Mouse (Mus musculus) brain, embryonic 14.5 days (tissue): ENCODE measurements around the gene Nhp2.

Experiments used
- CTCF ChIP-seq: fragments of 200-500 bp; IDR thresholded peaks from 2 replicates; pipeline ENCODE4 v1.5.1; 2012; ENCODE audit warnings: inconsistent platforms, mild to moderate bottlenecking, moderate library complexity, borderline replicate concordance; ENCODE audit not compliant: insufficient read depth, insufficient read length; ENCODE audit errors: extremely low read depth
- POLR2A ChIP-seq: fragments of 200-500 bp; IDR thresholded peaks from 2 replicates; pipeline ENCODE4 v1.6.1; 2012; ENCODE audit warnings: mild to moderate bottlenecking, inconsistent platforms, borderline replicate concordance; ENCODE audit not compliant: poor library complexity, insufficient read depth, insufficient read length, severe bottlenecking; ENCODE audit errors: extremely low read depth

GRCm38 (mm10) chr11:51627907-51628306, 8.4 kb downstream of the Nhp2 start:
- TF ChIP-seq POLR2A (no peak), CTCF (no peak)
